ENCODE assay signal across 13 mouse cellular contexts in genomic region chr3:99256766-99257165, GRCm38 (mm10). TPM values are rescaled to one million over a fixed set of nuclear protein-coding genes. Genes with fewer than 3 reads are reported as not detected.
A peak's percentile ranks its signal among the peaks of the same experiment; 100 is the strongest.
DNase-seq lines count a peak whose midpoint lies in the region; ATAC-seq lines count a peak whose summit lies in the region.
"Had no signal": no experiment of that assay in that cellular context is flagged by ENCODE, and none has a peak within 500 bp of the region (broad histone marks: within the 10 kb centered on the region; RNA-seq: fewer than 3 reads in every experiment).

No protein-coding gene starts in this region.

- H3K4me1 ChIP-seq in forebrain, embryonic 11.5 days (replicated peaks; ENCODE audit: control insufficient read depth, insufficient read depth, low read length) = peaks cover 9% of the 10 kb centered on the region; the same call in 1 of the 2 replicates
- H3K4me1 ChIP-seq in forebrain, embryonic 13.5 days = peaks cover 10% of the 10 kb centered on the region

- 0 out of 2 replicates have a peak overlapping the region, but pooled peaks have one; percentile 5 for H3K4me3 ChIP-seq in forebrain, embryonic 11.5 days (ENCODE audit: low read depth, low read length)
- H3K4me3 ChIP-seq in forebrain, embryonic 13.5 days = no peak overlapping the region
- H3K4me3 ChIP-seq: layer of hippocampus, adult 2 months had no signal

- 0% methylated on average over 20 of the region's 20 CpGs for WGBS in forebrain, embryonic 11.5 days
- WGBS in forebrain, embryonic 13.5 days = 2% methylated on average over 20 of the region's 20 CpGs

- H3K27ac ChIP-seq in forebrain, embryonic 11.5 days (ENCODE audit: low read depth, low read length) = no peak overlapping the region
- no peak overlapping the region for H3K27ac ChIP-seq in forebrain, embryonic 13.5 days
- H3K27ac ChIP-seq: layer of hippocampus, adult 2 months; liver, embryonic 14.5 days had no signal

- no peak overlapping the region for H3K4me2 ChIP-seq in forebrain, embryonic 11.5 days (ENCODE audit: low read depth, low read length, severe bottlenecking)
- H3K4me2 ChIP-seq in forebrain, embryonic 13.5 days = no peak overlapping the region

- no peak overlapping the region for H3K9ac ChIP-seq in forebrain, embryonic 11.5 days (ENCODE audit: low read length)
- no peak overlapping the region for H3K9ac ChIP-seq in forebrain, embryonic 13.5 days
- H3K9ac ChIP-seq: liver, embryonic 14.5 days had no signal

- H3K36me3 ChIP-seq in forebrain, embryonic 11.5 days (ENCODE audit: control insufficient read depth, insufficient read depth, low read length) = no peaks in the 10 kb centered on the region
- no peaks in the 10 kb centered on the region for H3K36me3 ChIP-seq in forebrain, embryonic 13.5 days (ENCODE audit: poor library complexity, severe bottlenecking)

- H3K9me3 ChIP-seq in forebrain, embryonic 11.5 days (ENCODE audit: control insufficient read depth, low read length) = no peaks in the 10 kb centered on the region
- H3K9me3 ChIP-seq in forebrain, embryonic 13.5 days (replicated peaks) = no peaks in the 10 kb centered on the region

- DNase-seq in forebrain, embryonic 11.5 days (ENCODE audit: low spot score) = peak; percentile 73
- peak; percentile 30 for DNase-seq in left cerebral cortex, postnatal 4 days
- no peak for DNase-seq in left cerebral cortex, postnatal 25 days (ENCODE audit: low spot score in 2 of 2)
- peak; percentile 74 for DNase-seq in forelimb bud, embryonic 11.5 days (ENCODE audit: low read depth, low spot score)
- DNase-seq in retina, embryonic 14.5 days (ENCODE audit: low spot score) = peak; percentile 55
- no peak for DNase-seq in spleen, postnatal 10 days (ENCODE audit: low spot score in 2 of 2)
- DNase-seq in kidney, postnatal 10 days = no peak
- DNase-seq: cerebellum, adult 9-11 months; heart, postnatal 10 days had no signal

- H3K27me3 ChIP-seq in forebrain, embryonic 11.5 days (ENCODE audit: control insufficient read depth, insufficient read depth, low read length) = peaks cover 87% of the 10 kb centered on the region
- H3K27me3 ChIP-seq in forebrain, embryonic 13.5 days = peaks cover 98% of the 10 kb centered on the region

- ATAC-seq in forebrain, embryonic 11.5 days (replicated peaks; ENCODE audit: low FRiP score) = no peak
- no peak for ATAC-seq in forebrain, embryonic 13.5 days

- intact Hi-C loops in left cerebral cortex, postnatal 4 days (cut with DNase I) = loop anchor here (10.0 kb wide), 1 partner anchor 342 kb away; no protein-coding TSS in a partner anchor
- intact Hi-C loops in left cerebral cortex, postnatal 25 days (cut with DNase I) = loop anchor here (2.0 kb wide), 1 partner anchor 20 kb away; no protein-coding TSS in a partner anchor

RNA-seq across cellular contexts. Expression of gene Tbx15, which starts 16.6 kb away (rescaled TPM):
- polyA plus RNA-seq in forebrain, embryonic 11.5 days (2014; fragmentation: Nextera tagmentation; extraction: Ambion mirVana) = 3.2 and 3.8 TPM in 2 replicates
- polyA plus RNA-seq in forebrain, embryonic 13.5 days (2015; fragmentation: Nextera tagmentation; extraction: Ambion mirVana) = 0.28 and 0.43 TPM in 2 replicates
- total RNA-seq in left cerebral cortex, postnatal 4 days (2021) = 1 to 10 TPM; 1.8 to 2.0 TPM
- 1 to 10 TPM; 1.1 to 1.3 TPM for total RNA-seq in left cerebral cortex, postnatal 25 days (2021)
- total RNA-seq: megakaryocyte, adult 5-6 weeks had no signal

Comparison
In these comparisons a context has a peak if more than half of its experiments do, and no peak if none do; other contexts are left out.
1. DNase-seq: peak in forebrain, embryonic 11.5 days (single experiment), left cerebral cortex, postnatal 4 days (single experiment), forelimb bud, embryonic 11.5 days (single experiment) and retina, embryonic 14.5 days (single experiment); none in left cerebral cortex, postnatal 25 days (0 of 2), spleen, postnatal 10 days (0 of 2) and kidney, postnatal 10 days (single experiment).